Mouse (Mus musculus) liver, adult 2 months (tissue): ENCODE data around the gene Baiap2l2.

Source experiments
- CTCF ChIP-seq: fragments of 200-500 bp; IDR thresholded peaks from 2 replicates; pipeline ENCODE4 v1.5.1; 2011; ENCODE audit warnings: low read depth, low read length, control low read depth
- POLR2A ChIP-seq: fragments of 200-500 bp; IDR thresholded peaks from 2 replicates; pipeline ENCODE4 v1.6.1; 2011; ENCODE audit warnings: low read length, control low read depth; ENCODE audit not compliant: insufficient read depth; ENCODE audit errors: extremely low read depth

GRCm38 (mm10) chr15:79273020-79273419 lies 12.3 kb downstream of the Baiap2l2 start:
- no peak for TF ChIP-seq POLR2A
- no peak for TF ChIP-seq CTCF
